Mouse (Mus musculus): Measurements from ENCODE around the gene Smarcc2.

GRCm38 (mm10) chr10:128458348-128458718 is 715 bp upstream of the Smarcc2 start:
- peak; percentile 77 for TF ChIP-seq POLR2A (IDR thresholded peaks at IDR 0.05; ENCODE audit: low read depth, low read length)
- TF ChIP-seq CTCF (IDR thresholded peaks at IDR 0.05; ENCODE audit: borderline replicate concordance, insufficient read depth, low read length): no peak
